Comparison of ENCODE assay signal across 24 mouse cellular contexts in genomic region chr8:83076621-83077020, GRCm38 (mm10).
DNase-seq lines count a peak whose midpoint lies in the region; ATAC-seq and TF ChIP-seq lines count a peak whose summit lies in the region.
"Had no signal": no experiment of that assay in that cellular context is flagged by ENCODE, and none has a peak within 500 bp of the region (broad histone marks: within the 10 kb centered on the region; RNA-seq: fewer than 3 reads in every experiment).

No protein-coding gene starts in this region.

- intact Hi-C loops in gastrocnemius, postnatal 36 days (cut with DNase I): no loop called here

- no peaks in the 10 kb centered on the region; the same call in 1 of the 2 replicates for H3K36me3 ChIP-seq in hindbrain, embryonic 14.5 days (replicated peaks; ENCODE audit: control insufficient read depth, insufficient read depth)
- no peaks in the 10 kb centered on the region for H3K36me3 ChIP-seq in hindbrain, postnatal 0 days (ENCODE audit: insufficient read depth, low read length)
- H3K36me3 ChIP-seq in kidney, embryonic 16.5 days (ENCODE audit: insufficient read depth, low read length): no peaks in the 10 kb centered on the region
- H3K36me3 ChIP-seq: embryonic facial prominence, embryonic 10.5 days; forebrain, embryonic 12.5 days; forebrain, embryonic 15.5 days; heart, embryonic 13.5 days; hindbrain, embryonic 13.5 days; intestine, embryonic 15.5 days had no signal

- H3K27me3 ChIP-seq in hindbrain, embryonic 14.5 days (ENCODE audit: control insufficient read depth, insufficient read depth, low read length): no peaks in the 10 kb centered on the region
- H3K27me3 ChIP-seq in hindbrain, postnatal 0 days (ENCODE audit: insufficient read depth, low read length): no peaks in the 10 kb centered on the region
- no peaks in the 10 kb centered on the region for H3K27me3 ChIP-seq in kidney, embryonic 16.5 days (ENCODE audit: insufficient read depth, low read length)
- H3K27me3 ChIP-seq in Patski: no peaks in the 10 kb centered on the region
- H3K27me3 ChIP-seq: embryonic facial prominence, embryonic 13.5 days; forebrain, embryonic 12.5 days; forebrain, embryonic 15.5 days; heart, embryonic 13.5 days; hindbrain, embryonic 13.5 days; intestine, embryonic 15.5 days had no signal

- in situ Hi-C loops in Patski (cut with MboI; ENCODE audit: low pct_unique_long_range_greater_than_20kb): loop anchor here (25.0 kb wide), 1 partner anchor 1039 kb away; no protein-coding TSS in a partner anchor

- peak; percentile 21; the same call in 1 of the 2 replicates for ATAC-seq in hindbrain, embryonic 14.5 days (ENCODE audit: low FRiP score)
- no peak for ATAC-seq in hindbrain, postnatal 0 days
- peak; percentile 50; the same call in 1 of the 2 replicates for ATAC-seq in kidney, embryonic 16.5 days (ENCODE audit: low FRiP score, low TSS enrichment)
- ATAC-seq in Patski: peak; percentile 51
- ATAC-seq: activated CD4-positive, CD25-positive, alpha-beta regulatory T cell, adult 4 months; CD4-positive, CD25-positive, alpha-beta regulatory T cell, adult 4 months; forebrain, embryonic 15.5 days; intestine, embryonic 15.5 days had no signal

- no peaks in the 10 kb centered on the region for H3K9me3 ChIP-seq in hindbrain, embryonic 14.5 days (ENCODE audit: control insufficient read depth, low read length)
- H3K9me3 ChIP-seq in hindbrain, postnatal 0 days (ENCODE audit: low read length): no peaks in the 10 kb centered on the region
- H3K9me3 ChIP-seq in kidney, embryonic 16.5 days (ENCODE audit: low read length): no peaks in the 10 kb centered on the region
- H3K9me3 ChIP-seq: embryonic facial prominence, embryonic 10.5 days; embryonic facial prominence, embryonic 13.5 days; forebrain, embryonic 12.5 days; forebrain, embryonic 15.5 days; heart, embryonic 13.5 days; hindbrain, embryonic 13.5 days; intestine, embryonic 15.5 days had no signal

- H3K4me1 ChIP-seq in hindbrain, embryonic 14.5 days (replicated peaks; ENCODE audit: control insufficient read depth, insufficient read depth, low read length): no peaks in the 10 kb centered on the region
- H3K4me1 ChIP-seq in hindbrain, postnatal 0 days (ENCODE audit: insufficient read depth, low read length): no peaks in the 10 kb centered on the region
- peaks cover 16% of the 10 kb centered on the region; the same call in 1 of the 2 replicates for H3K4me1 ChIP-seq in kidney, embryonic 16.5 days (ENCODE audit: insufficient read depth, low read length)
- H3K4me1 ChIP-seq: forebrain, embryonic 12.5 days; forebrain, embryonic 15.5 days; intestine, embryonic 15.5 days had no signal

- TF ChIP-seq CTCF in hindbrain, postnatal 0 days (IDR thresholded peaks at IDR 0.05; ENCODE audit: low read depth): no peak
- no peak for TF ChIP-seq CTCF in Patski (IDR thresholded peaks at IDR 0.05)

- H3K27ac ChIP-seq in hindbrain, embryonic 14.5 days: no peak overlapping the region
- H3K27ac ChIP-seq in hindbrain, postnatal 0 days: no peak overlapping the region
- no peak overlapping the region for H3K27ac ChIP-seq in kidney, embryonic 16.5 days (ENCODE audit: low read length)
- H3K27ac ChIP-seq: embryonic facial prominence, embryonic 10.5 days; embryonic facial prominence, embryonic 13.5 days; forebrain, embryonic 12.5 days; forebrain, embryonic 15.5 days; heart, embryonic 13.5 days; hindbrain, embryonic 13.5 days; intestine, embryonic 15.5 days had no signal

- H3K4me3 ChIP-seq in hindbrain, embryonic 14.5 days (replicated peaks; ENCODE audit: low read length): no peak overlapping the region
- H3K4me3 ChIP-seq in hindbrain, postnatal 0 days (ENCODE audit: low read length): no peak overlapping the region
- no peak overlapping the region for H3K4me3 ChIP-seq in kidney, embryonic 16.5 days (ENCODE audit: low read length)
- H3K4me3 ChIP-seq: embryonic facial prominence, embryonic 10.5 days; embryonic facial prominence, embryonic 13.5 days; erythroblast, embryonic 14.5 days; forebrain, embryonic 12.5 days; forebrain, embryonic 15.5 days; heart, embryonic 13.5 days; hindbrain, embryonic 13.5 days; intestine, embryonic 15.5 days had no signal

- POLR2A ChIA-PET in Patski (lab: Charles Lee): interaction anchor here (0.5 kb wide), 1 partner anchor 1797 kb away, joined by 3 read pairs; no protein-coding TSS in a partner anchor

- no peak overlapping the region for H3K9ac ChIP-seq in hindbrain, embryonic 14.5 days
- H3K9ac ChIP-seq in hindbrain, postnatal 0 days (replicated peaks; ENCODE audit: low read length): no peak overlapping the region
- H3K9ac ChIP-seq in kidney, embryonic 16.5 days (replicated peaks; ENCODE audit: low read length): no peak overlapping the region
- H3K9ac ChIP-seq: embryonic facial prominence, embryonic 13.5 days; forebrain, embryonic 12.5 days; forebrain, embryonic 15.5 days; heart, embryonic 13.5 days; hindbrain, embryonic 13.5 days; intestine, embryonic 15.5 days had no signal

- WGBS in hindbrain, embryonic 14.5 days: 89% methylated on average over 1 of the region's 1 CpGs
- 95% methylated on average over 1 of the region's 1 CpGs for WGBS in hindbrain, postnatal 0 days
- 92% methylated on average over 1 of the region's 1 CpGs for WGBS in kidney, embryonic 16.5 days

- no peak for DNase-seq in hindbrain, embryonic 14.5 days (ENCODE audit: low spot score)
- no peak for DNase-seq in hindbrain, postnatal 0 days (ENCODE audit: low spot score)
- DNase-seq in kidney, adult 9 months: no peak
- DNase-seq in Patski (ENCODE audit: low read depth, low spot score): no peak
- DNase-seq in gastrocnemius, postnatal 36 days: no peak
- DNase-seq: adrenal gland, adult 8-10 months; adrenal gland, postnatal 25 days; cerebellum, adult 11-12 months; cerebellum, adult 8-10 months; cerebellum, postnatal 10 days; cerebellum, postnatal 36 days; embryo, embryonic 11 days; gastrocnemius, postnatal 25 days had no signal

- CTCF ChIA-PET in Patski (lab: Charles Lee): interaction anchor here (0.9 to 1.3 kb wide), 2 partner anchors 12 to 39 kb away, joined by 3 to 4 read pairs; no protein-coding TSS in a partner anchor

- H3K4me2 ChIP-seq in hindbrain, embryonic 14.5 days (replicated peaks): no peak overlapping the region
- no peak overlapping the region for H3K4me2 ChIP-seq in hindbrain, postnatal 0 days (ENCODE audit: low read depth, low read length)
- H3K4me2 ChIP-seq in kidney, embryonic 16.5 days (replicated peaks; ENCODE audit: low read depth, low read length): no peak overlapping the region
- H3K4me2 ChIP-seq: embryonic facial prominence, embryonic 13.5 days; forebrain, embryonic 12.5 days; forebrain, embryonic 15.5 days; heart, embryonic 13.5 days; hindbrain, embryonic 13.5 days; intestine, embryonic 15.5 days had no signal
